Mouse (Mus musculus): ENCODE data around the gene Cdhr4.

Cdhr4 gene

DNA sequence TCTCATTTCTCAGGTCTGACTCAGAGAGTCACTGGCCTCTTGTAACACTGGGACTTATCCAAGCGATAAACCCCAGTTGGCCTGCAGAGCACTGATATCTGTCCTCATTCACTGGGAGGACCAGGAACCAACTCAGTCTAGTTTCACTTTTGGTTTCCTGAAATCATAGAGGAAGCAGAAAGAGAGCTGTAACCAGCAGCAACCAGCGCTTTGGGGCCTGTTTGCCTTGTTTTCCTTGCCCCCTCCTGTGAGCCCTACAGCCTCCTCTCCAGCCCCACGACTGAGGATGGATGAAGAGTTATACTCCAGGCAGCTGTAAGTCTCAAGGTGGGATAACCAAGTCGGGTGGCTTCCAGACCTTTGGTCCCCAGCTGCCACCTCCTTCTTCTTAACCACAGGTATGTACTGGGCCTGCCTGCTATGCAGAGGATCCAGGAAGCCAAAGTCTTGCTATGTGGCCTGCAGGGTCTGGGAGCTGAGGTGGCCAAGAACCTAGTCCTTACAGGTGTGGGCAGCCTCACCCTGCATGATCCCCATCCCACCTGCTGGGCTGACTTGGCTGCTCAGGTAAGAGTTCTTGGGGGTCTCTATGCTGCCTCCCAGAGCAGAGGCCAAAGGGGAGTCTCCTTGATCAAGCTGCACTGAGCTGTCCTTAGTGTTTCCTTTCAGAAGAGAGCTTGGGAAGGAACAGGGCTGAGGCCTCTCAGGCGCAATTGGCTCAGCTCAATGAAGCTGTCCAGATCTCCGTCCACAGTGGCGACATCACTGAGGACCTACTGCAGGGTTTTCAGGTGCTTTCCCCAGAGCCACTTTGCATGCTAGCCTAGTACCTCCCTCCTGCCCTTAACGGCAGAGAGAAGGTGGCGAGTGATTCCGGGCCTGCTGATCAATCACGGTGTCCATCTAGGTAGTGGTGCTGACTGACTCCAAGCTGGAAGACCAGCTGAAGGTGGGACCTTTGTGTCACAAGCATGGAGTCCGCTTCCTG lies 16.6 kb upstream of the Cdhr4 start, which contains the start of gene Uba7:
Gene Uba7 (plus strand): TSS at position 107 of the 988 bp plus-strand sequence.
- DNase-seq, result no peak

DNA sequence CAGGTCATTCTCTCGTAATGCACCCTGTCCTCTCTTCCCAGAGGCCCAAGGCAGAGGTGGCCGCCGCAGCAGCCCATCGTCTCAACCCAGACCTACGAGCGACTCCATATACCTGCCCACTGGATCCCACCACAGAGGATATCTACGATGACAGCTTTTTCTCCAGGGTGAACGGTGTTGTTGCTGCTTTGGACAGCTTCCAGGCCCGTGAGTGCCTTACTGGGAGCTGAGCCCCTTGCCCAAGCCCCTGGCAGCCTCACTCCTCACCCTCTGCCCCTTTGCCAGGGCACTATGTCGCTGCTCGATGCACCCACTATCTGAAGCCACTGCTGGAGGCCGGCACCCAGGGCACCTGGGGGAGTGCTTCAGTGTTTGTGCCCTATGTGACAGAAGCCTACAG lies 13.5 kb upstream of the Cdhr4 start:
- DNase-seq, result no peak

DNA sequence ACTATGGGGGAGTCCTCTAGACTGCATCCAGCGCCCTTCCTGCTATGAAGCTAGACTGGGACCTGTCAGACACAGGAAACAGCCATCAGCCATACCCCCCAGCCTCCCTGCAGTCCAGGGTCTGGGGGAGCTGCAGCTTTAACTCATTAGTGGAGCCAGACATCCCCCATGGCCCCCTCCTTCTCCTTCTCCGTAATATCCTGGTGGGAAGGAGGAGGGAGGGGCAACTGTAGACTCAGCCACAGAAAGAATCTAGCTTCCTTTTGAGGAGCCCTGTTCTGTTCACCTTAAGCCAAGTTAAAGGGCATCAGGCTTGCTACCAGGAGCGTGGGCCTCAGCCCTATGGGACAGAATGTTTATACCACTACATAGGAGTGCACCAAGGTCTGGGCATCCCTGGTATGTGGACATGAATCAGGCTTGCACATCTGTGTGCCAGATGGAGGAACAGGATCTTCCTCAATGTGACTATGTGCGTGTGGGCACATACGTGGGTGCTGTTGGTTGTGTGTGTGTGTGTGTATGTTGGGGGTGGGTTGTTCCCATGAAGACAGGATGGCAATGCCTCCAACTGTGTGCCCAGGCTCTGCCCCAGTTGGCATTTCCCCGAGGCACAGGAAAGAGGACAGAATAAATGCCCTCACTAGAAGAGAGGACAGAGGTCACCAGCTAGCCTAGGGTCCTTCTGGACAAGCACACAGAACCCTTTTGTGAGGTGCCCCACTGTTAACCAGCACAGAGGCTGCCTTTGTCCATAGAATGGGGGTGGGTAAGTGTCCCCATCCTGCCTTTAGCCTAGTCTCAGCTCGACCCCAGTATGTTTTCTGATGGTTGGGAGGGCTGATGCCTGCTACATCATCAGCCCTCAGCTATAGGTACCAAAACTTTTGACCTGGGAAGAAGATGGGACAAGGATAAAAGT lies 10.4 kb upstream of the Cdhr4 start:
- DNase-seq, result peak; percentile 48

DNA sequence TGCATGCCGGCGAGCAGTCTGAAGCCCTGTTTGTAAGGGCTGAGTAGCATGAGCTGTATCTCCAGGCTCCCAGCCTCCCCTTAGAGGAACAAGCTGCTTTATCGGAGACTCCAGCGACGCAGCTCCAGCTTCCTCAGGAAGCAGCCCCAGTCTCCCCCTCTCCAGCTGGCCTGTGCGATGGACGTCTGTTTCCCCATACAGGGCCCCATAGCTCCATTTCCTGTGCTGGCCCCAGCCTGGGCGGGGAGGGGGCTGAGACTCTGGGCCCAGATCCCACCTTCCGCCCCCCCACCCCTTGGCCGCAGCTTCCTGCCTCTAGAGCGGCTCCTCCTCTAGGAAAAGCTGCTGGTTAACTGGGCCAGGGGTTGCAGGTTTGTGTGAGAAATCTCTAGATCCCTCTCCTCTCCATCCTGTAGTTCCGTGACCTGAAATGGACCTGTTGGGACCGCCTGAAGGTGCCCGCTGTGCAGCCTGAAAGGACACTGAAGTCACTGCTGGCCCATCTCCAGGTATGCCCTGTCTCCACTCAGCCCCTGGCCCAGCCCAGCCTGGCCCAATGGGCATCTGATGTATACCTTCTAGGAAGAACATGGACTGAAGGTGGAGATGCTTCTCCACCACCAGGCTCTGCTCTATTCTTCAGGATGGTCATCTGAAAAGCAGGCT lies 9.5 kb upstream of the Cdhr4 start, which contains the start of gene Gm20661:
Gene Gm20661 (plus strand): TSS at position 378 of the 666 bp plus-strand sequence.
- DNase-seq, result peak; percentile 42

DNA sequence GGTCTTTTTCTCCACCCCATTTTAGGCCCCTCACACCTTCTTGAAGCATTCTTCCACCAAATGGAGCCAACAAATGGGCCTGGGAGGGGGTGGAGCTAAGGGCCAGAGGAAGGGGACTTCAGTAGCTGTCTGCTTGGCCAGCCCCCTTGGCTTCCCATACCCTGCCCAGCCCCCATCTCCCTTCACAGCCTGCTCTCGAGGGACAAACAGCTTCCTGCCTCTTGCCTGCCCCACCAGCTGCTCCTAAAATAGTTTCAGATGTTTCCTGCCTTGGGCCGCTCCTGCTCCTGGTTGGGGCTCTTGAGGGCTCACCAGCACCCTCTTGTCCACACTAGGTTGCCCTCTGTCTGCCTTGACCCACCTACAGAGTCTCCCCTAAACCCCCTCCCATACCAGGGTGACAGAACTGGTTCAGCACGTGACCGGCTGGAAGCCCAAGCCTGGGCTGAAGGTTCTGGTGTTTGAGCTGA lies 8.8 kb upstream of the Cdhr4 start:
- no peak for DNase-seq

DNA sequence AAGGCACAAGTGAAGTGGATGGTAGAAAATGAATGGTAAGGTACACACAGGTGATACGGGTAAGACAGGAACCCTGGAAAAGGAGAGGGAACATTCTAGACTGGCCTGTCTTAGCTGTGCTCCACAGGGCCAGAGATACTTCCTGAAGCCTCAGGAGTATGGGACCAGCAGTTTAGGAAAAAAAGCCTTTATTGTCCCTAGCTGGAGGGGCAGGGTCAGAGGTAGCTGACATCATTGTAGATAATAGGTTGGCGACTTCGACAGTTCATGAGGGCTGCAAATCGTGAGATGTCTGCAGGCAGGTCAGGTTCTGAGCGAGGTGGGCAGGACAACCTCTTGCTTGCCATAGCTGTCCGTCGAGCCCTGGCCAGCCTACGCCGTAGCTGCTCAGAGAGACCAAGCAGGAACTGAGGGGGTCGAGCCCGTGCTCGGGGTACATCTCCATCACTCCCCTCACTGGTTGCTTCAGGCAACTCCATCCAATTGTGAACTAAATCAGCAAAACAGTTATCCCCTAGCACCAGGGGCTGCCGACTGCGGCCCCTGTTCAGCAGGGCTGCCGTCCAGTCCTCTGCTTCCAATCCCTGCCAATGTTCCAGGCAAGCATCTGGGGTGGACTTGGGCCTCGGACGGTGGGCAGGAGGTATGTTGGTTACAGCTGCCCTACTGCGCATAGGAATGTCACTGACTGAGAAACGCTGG lies 8.1 kb upstream of the Cdhr4 start:
- no peak for DNase-seq

DNA sequence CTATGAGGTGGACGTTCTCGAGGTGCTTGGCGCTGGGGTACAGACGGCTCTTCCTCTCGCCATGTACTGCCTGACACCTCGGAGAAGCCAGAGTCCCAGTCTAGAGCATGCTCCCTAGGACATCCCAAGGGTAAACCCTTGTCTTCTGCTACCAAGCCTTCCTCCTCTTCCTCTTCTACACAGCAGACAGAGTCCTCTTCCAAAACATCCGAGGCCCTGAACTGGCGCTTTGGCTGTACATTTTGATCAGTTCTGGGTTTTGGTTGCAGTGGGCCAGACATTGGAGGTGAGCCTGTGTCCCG lies 7.6 kb upstream of the Cdhr4 start:
- DNase-seq, result no peak

DNA sequence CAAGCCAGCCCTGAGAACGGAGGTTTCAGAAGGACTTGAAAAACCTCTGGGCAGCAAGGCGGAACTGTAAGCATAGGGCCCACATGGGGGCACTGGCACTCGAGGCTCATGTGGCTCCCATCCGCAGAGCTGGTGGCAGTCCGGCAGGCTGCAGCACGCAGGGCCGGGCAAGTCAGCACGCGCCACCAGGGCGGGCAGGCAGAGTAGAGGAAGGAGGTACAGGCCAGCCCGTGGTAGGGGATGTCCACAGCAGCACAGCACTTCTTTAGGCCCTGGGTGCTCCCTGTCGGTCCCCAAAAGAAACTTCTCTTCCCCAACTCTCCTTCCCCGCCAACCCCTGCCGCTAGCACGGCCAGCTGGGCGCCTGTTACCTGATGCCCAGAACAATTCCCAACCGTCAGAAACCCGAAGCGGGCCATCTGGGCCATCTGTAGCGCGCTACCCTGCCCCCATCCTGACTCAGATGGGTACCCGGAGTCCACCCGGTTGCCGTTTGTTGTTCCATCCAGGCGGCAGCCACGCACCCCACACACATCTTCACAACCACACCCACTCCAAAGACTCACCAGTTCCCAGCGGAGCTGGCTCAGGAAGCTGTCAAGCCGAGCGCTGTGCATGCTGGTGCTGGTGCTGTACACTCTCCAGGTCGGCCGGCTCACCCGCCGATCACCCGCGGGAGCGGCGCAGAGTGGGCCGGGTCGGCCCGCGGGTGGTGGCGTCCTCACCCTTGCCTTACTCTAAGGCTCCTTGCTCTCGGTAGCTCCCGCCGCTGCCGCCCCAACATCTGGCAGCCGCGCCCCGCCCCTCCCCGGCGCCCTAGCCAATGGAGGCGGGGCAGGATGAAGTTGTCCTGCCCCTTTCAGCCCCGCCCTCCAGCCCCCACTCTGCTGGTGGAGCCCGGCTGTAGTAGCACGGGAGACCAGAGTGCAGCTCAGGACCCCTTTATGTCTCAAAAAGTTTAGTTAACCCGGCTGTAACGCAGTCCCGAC lies 6.9 kb upstream of the Cdhr4 start, which contains the start of gene Inka1:
Gene Inka1 (minus strand): TSS at position 749 of the 989 bp plus-strand sequence.
- DNase-seq, result peak; percentile 79

DNA sequence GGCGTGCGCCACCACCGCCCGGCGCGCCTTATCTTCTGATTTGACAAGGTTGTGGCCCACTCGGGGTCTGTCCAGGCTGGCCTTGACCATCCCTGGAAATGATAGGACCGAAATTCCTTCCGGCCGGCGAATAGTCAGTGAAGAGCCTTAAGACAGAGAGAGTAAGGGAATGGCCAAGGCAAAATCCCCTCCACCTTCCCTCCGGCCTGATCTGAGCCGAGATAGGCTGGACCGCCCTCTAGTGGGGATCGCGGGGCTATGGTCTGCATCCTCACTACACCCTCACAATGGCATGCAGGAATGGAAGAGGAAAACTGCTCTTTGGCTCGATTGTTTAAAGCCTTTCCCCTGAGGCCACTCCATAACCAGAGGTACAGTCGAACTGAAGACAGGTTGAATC lies 5.9 kb upstream of the Cdhr4 start:
- DNase-seq, result peak; percentile 67

DNA sequence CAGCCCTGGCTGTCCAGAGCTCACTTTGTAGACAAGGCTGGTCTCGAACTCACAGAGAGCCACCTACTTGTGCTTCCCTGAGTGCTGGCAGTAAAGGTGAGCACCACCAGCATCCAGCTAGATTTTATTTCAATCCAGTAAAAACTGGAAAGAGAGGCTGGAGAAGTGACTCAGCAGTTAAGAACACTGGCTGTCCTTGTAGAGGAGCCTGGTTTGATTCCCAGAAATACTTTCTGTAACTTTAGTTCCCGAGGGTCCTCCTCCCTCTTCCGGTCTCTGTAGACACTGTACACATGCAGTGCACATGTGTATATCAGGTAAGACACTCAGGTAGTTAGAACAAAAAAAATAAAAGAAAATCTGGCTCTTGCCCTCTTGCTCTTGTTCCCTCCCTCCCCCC lies 4.3 kb upstream of the Cdhr4 start:
- DNase-seq, result no peak

DNA sequence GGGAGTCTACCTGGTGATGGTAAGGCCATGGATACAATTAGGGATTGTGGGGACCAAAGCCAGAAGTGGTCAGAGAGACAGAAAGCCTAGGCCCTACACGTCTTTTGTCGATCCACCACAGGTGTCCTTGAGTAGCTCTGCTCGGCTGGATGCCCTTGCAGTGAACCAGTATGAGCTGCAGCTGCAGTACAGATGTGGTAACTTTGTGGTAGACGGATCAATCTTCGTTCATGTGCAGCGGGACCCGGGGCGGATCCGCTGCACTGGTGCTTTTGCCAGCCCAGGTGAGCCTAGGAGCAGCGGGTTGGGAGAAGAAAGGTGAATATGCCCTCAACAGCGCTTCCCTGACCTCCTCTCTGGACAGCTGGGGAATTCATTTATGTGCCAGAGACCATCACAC lies 716 bp downstream of the Cdhr4 start:
- DNase-seq, result no peak

DNA sequence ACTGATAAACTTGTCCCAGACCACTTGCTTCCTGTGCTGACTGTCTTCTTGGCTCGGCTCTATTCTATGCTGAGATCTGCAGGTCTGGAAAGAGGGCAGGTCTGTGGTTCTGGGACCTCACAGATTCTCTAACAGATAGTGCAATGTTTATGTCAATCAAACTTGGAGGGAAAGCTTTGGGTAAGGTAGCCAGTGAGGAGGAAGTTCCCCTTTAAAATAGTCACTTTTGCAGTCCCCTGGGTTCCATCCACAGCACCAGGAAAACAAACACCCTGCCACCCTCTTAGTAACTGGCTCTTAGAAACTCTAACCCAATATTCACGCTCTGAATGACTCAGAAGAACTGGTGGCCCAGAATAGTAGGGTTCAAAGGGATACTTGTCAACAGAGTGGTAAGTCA lies 2.2 kb downstream of the Cdhr4 start:
- DNase-seq, result no peak

DNA sequence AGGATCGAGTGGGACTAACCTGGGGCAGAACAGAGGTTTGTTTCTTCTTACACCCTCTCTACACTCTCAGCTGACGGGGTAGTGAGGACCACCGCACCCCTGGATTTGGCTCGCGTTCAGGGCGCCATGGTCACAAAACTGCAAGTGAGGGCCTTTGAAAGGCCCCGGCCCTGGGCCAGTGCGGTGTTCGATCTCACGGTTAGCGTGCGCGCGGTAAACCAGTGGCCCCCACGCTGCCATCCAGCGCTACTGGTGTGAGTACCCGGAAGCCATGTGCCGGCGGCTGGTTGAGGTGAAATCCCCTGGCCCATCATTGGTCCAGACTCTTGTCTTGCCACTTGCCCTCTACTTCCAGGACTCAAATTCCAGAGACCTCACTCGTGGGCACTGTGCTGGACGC lies 3.2 kb downstream of the Cdhr4 start:
- no peak for DNase-seq

DNA sequence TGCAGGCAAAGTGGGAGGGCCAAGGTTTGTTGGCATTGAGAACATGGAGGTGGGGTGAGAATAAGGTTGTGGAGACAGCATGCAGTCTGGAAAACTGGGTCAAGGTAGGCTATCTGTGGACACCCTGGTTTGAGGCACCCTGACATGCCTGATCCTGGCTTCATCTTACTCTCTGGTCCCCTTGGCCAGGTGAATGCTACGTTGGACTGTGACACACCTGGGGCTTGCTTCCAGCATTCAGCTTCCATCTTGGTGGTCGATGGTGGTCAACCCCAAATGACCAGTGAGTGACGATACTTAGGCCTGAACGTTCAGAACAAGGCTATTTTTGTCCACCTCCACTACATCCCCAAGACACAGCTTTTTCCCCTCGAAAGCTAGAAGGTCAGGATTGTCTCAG lies 3.8 kb downstream of the Cdhr4 start, which contains the start of gene Gm20662:
Gene Gm20662 (plus strand): TSS at position 301 of the 400 bp plus-strand sequence.
- DNase-seq, result no peak

DNA sequence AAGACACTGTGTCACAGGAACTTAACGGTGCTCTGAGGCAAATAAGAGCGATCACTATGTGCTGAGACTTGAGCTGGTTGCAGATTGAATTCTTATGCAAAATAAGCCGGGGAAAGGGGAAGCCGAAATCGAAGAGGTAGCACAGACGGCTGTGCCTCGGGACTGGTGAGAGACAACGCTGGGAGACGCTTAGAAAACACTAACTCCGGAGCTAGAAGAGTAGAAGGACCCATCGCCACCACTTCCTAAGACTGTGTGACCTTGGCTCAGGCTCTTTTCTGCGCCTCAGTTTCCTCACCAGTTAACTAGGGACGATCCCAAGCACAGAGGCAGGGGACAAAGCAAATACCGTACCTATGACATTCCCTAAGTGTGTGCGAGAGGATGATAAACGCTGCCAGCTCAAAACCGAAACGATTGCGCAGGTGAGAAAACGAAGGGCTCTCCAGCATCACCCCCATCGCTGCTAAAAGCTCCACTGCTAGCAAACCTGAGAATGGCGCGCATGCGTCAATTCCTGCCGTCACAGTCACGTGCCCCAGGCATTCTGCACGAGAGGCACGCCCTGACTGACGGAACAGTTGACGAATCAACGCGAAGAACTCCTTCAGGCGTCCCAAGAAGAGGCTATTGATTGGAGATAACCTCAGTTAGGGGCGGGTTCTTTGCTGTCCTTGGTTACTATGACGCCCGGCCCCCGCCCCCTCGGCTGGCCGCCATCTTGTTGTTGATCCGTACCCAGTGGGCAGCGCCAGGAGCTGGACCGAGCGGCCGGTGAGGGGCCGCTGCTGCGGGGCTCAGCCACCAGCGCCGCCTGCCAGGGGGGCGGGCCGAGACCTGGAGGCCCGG lies 9.8 kb downstream of the Cdhr4 start, which contains the start of gene Ip6k1:
Gene Ip6k1 (plus strand): TSS at position 580 of the 849 bp plus-strand sequence.
- DNase-seq, result peak; percentile 100

DNA sequence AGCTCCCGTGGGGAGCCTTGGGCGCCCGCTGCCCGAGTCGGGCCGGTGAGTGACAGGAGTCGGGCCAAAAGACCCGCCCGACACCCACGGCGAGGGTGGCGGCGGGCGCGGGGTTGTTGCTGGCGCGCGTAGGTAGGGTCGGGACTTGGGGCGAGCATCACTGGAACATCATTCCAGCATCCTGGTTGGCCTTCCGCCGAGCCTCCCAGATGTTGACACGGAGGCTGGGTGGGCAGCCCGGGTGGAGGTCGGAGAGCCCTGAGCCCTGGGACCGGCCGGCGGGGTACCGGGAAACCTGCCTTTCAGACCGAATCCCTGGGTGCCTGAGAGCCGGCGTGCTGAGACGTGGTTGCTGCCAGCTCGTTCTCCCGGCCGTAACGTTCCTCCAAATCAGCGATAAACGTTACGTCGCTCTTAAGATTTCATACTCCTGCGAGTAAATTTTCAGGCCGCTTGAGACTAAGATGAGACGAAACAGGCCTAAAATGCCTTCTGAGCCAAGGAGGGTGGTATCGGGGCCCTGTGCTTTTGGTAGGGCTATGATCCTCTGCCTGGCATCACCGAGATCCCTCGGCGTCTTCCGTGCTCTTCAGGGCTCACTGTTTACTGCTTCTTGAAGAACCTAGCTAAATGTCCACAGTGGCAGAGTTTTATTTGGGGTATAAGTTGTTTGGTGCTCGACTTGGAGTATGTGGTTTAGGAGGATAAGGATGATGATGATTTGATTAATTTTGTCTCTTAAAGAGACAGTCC lies 10.7 kb downstream of the Cdhr4 start:
- DNase-seq, result no peak

DNA sequence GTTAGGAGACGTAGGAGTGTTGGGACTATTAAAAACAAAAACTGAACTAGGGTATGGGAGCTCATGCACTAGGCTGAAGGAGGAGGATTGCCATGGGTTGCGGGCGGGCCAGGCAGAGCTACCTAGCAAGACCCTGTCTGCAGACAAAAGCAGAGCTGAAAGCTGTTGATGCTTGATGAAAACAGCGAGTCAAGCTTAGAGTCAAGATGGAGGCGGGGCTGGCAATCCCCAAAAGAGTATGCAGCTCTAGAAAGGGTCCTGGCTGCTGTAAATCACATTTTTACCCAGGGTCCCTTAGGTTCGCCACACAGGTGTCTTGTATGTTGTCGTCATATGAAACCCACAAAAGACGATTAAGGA lies 11.2 kb downstream of the Cdhr4 start:
- DNase-seq, result no peak

DNA sequence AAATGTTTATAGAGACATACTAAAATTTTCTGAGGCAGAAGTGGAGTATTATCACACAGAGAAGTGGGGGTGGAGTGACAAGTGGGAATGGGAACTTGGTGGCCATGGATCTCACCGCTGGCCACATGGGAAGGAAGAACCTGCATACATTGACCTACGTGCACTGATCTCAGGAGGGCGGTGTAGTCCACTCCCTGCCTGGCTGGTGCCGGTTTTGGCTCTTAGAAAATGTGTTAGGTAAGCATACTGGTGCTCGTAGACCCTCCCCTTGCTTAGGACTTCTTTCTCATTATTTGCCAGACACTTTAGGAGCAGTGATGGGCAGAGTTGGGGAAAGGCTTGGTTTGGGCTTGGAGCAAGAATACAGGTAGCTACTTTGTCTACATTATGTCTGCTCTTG lies 15.7 kb downstream of the Cdhr4 start:
- no peak for DNase-seq

DNA sequence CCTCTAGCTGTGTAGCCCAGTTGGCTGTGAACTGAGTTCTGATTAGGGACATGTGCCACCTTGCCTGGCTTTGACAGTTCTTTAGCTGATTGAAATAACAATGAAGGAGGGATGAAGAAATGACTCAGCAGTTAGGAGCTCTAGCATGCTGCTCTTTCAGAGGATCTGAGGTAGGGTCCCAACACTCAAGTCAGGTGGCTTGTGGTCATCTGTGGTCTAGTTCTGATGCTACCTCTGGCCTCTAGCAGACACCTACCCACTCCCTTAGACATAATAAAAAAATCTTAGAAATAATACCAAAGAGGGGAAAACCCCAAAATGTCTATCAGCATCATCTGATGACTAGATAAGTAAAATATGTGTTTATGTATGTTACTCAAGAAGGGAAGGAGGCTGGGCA lies 18.1 kb downstream of the Cdhr4 start:
- no peak for DNase-seq

All from right cerebral cortex, postnatal 25 days (tissue).